Mouse (Mus musculus) ES-E14 (cell line): ENCODE measurements around the gene Tph1. TPM values are rescaled to one million over a fixed set of nuclear protein-coding genes. Genes with fewer than 3 reads are reported as not detected.

Experiments used
- DNase-seq: peaks from one replicate; pipeline ENCODE4 v3.0.0-alpha.2; 2013; ENCODE audit warnings: low read depth, low spot score
- H3K27ac ChIP-seq: 2 replicates; pipeline ENCODE4 v1.5.1; 2012; ENCODE audit warnings: low read depth, mild to moderate bottlenecking, low read length, moderate library complexity, mixed read lengths; ENCODE audit not compliant: poor library complexity, insufficient read depth, severe bottlenecking
- H3K36me3 ChIP-seq: 2 replicates; pipeline ENCODE4 v1.6.1; 2012; ENCODE audit warnings: mild to moderate bottlenecking, low read length, moderate library complexity, mixed read lengths; ENCODE audit not compliant: control insufficient read depth, poor library complexity, insufficient read depth, severe bottlenecking
- H3K4me1 ChIP-seq, 2 experiments: fragments of 150-350 bp in 1 of 2; sonication (generic) in 1 of 2; 2 replicates each; pipeline ENCODE4 v1.6.1; 2012; ENCODE audit warnings: low read length in 2 of 2, mild to moderate bottlenecking in 1 of 2, mixed read lengths in 1 of 2; ENCODE audit not compliant: control insufficient read depth in 2 of 2, insufficient read depth in 2 of 2, poor library complexity in 1 of 2
- H3K4me3 ChIP-seq, 2 experiments: fragments of 150-350 bp in 1 of 2; sonication (generic) in 1 of 2; 2 replicates each; pipeline ENCODE4 v1.5.1; 2012; ENCODE audit warnings: low read length in 2 of 2, low read depth in 1 of 2, mild to moderate bottlenecking in 1 of 2, mixed read lengths in 1 of 2; ENCODE audit not compliant: insufficient read depth in 1 of 2, poor library complexity in 1 of 2, severe bottlenecking in 1 of 2
- H3K9ac ChIP-seq: 2 replicates; pipeline ENCODE4 v1.6.1; 2012; ENCODE audit warnings: low read depth, mild to moderate bottlenecking, low read length, mixed read lengths; ENCODE audit not compliant: poor library complexity, insufficient read depth, severe bottlenecking
- H3K9me3 ChIP-seq: fragments of 150-350 bp; sonication (generic); 2 replicates; pipeline ENCODE4 v1.6.1; 2012; ENCODE audit warnings: low read depth, mild to moderate bottlenecking, low read length; ENCODE audit not compliant: control insufficient read depth, insufficient read depth
- CHD2 ChIP-seq: IDR thresholded peaks from 2 replicates; pipeline ENCODE4 v1.6.1; 2014; ENCODE audit warnings: mild to moderate bottlenecking, low read depth, low read length, inconsistent platforms
- HCFC1 ChIP-seq: IDR thresholded peaks from 2 replicates; pipeline ENCODE4 v1.6.1; 2012; ENCODE audit warnings: low read length, inconsistent platforms, borderline replicate concordance; ENCODE audit not compliant: insufficient read depth
- MAFK ChIP-seq: IDR thresholded peaks from 2 replicates; pipeline ENCODE4 v1.6.1; 2014; ENCODE audit warnings: mild to moderate bottlenecking, low read depth, low read length, inconsistent platforms; ENCODE audit not compliant: insufficient read depth
- ZC3H11A ChIP-seq: IDR thresholded peaks from 2 replicates; pipeline ENCODE4 v1.6.1; 2012; ENCODE audit warnings: low read depth, mild to moderate bottlenecking, inconsistent platforms, low read length, borderline replicate concordance
- ZNF384 ChIP-seq: IDR thresholded peaks from 2 replicates; pipeline ENCODE4 v1.6.1; 2012; ENCODE audit warnings: low read depth, low read length, inconsistent platforms
- in situ Hi-C, 2 experiments: fragments of 600-800 bp; cut with MboI; formaldehyde crosslinking; loops; one replicate each; pipeline ENCODE4 v1.15.1; 2025; ENCODE audit warnings: low sequenced_read_pairs in 2 of 2, inconsistent platforms in 1 of 2; ENCODE audit not compliant: unreplicated experiment in 2 of 2
- total RNA-seq: library from RNA; depleted of rRNA; stranded (reverse); fragments of 300-350 nt; gene quantifications from 2 replicates; pipeline ENCODE4 v1.2.3, GENCODE M21; 2012

The Tph1 gene
- total RNA-seq, 1 experiment: 3.6 TPM

GRCm38 (mm10) chr7:46607428-46608055 lies 64.8 kb downstream of the Tph1 start:
- Histone ChIP-seq H3K4me3 (peak overlapping the region in 1 of 2 experiments; percentile 31; a peak in 1 of 4 replicates), H3K27ac (no peak overlapping the region), H3K4me1 (peaks cover 2 to 7% of the 10 kb centered on the region in 2 experiments; a peak in 3 of 4 replicates), H3K9me3 (no peaks in the 10 kb centered on the region), H3K9ac (peak overlapping the region; percentile 24; the same call in 1 of the 2 replicates), H3K36me3 (no peaks in the 10 kb centered on the region)
- peak; percentile 85 for DNase-seq
- in situ Hi-C loops: loop anchor here (5.0 to 10.0 kb wide), 2 partner anchors 213 to 215 kb away; partner anchors contain the start of gene Kcnc1 (in 1 of the 2)
- TF ChIP-seq ZNF384: no peak
- TF ChIP-seq MAFK: peak; percentile 65
- no peak for TF ChIP-seq ZC3H11A

- Histone ChIP-seq H3K27ac (no peak overlapping the region; the same call in 1 of the 2 replicates), H3K4me1 (peaks cover 6 to 11% of the 10 kb centered on the region in 2 experiments; a peak in 3 of 4 replicates), H3K4me3 (0 out of 4 replicates have a peak overlapping the region, but pooled peaks of 1 of the 2 experiments have one; percentile 31), H3K36me3 (no peaks in the 10 kb centered on the region), H3K9ac (peak overlapping the region; percentile 12; the same call in 1 of the 2 replicates), H3K9me3 (no peaks in the 10 kb centered on the region)
- in situ Hi-C loops: loop anchor here (5.0 to 10.0 kb wide), 2 partner anchors 212 to 215 kb away; partner anchors contain the start of gene Kcnc1 (in 1 of the 2)
- no peak for DNase-seq
- TF ChIP-seq CHD2: no peak
- TF ChIP-seq HCFC1: no peak
- no peak for TF ChIP-seq MAFK
- TF ChIP-seq ZC3H11A: no peak
- peak; percentile 70; the same call in 1 of the 2 replicates for TF ChIP-seq ZNF384
Observed at GRCm38 (mm10) chr7:46607031-46607426, 65.3 kb downstream of the Tph1 start.

- Histone ChIP-seq H3K9me3 (no peaks in the 10 kb centered on the region), H3K4me3 (0 out of 4 replicates have a peak overlapping the region, but pooled peaks of 1 of the 2 experiments have one; percentile 45), H3K36me3 (no peaks in the 10 kb centered on the region), H3K9ac (peak overlapping the region; percentile 12; the same call in 1 of the 2 replicates), H3K4me1 (peaks cover 6 to 12% of the 10 kb centered on the region in 2 experiments; a peak in 3 of 4 replicates), H3K27ac (no peak overlapping the region; the same call in 1 of the 2 replicates)
- in situ Hi-C loops: loop anchor here (5.0 to 10.0 kb wide), 2 partner anchors 212 to 214 kb away; partner anchors contain the start of gene Kcnc1 (in 1 of the 2)
- DNase-seq: peak; percentile 68
- TF ChIP-seq ZC3H11A (peak; percentile 16; the same call in 1 of the 2 replicates), MAFK (no peak), HCFC1 (0 out of 2 replicates have a peak, but pooled peaks have one; percentile 21), ZNF384 (no peak)
Observed at GRCm38 (mm10) chr7:46606391-46607030, 65.8 kb downstream of the Tph1 start.

- Histone ChIP-seq H3K4me3 (no peak overlapping the region), H3K4me1 (peaks cover 8 to 19% of the 10 kb centered on the region in 2 experiments), H3K27ac (no peak overlapping the region), H3K9ac (no peak overlapping the region), H3K36me3 (no peaks in the 10 kb centered on the region), H3K9me3 (no peaks in the 10 kb centered on the region)
- in situ Hi-C loops: loop anchor here in 1 of 2 experiments (10.0 kb wide), 1 partner anchor 208 kb away; the partner anchor contains the start of gene Kcnc1
- TF ChIP-seq HCFC1: no peak
- TF ChIP-seq MAFK: no peak
- TF ChIP-seq ZC3H11A: no peak
- no peak for DNase-seq
Observed at GRCm38 (mm10) chr7:46603051-46603450, 69.3 kb downstream of the Tph1 start.
